Mouse (Mus musculus): ENCODE measurements around the gene Elk3. TPM values are rescaled to one million over a fixed set of nuclear protein-coding genes. Genes with fewer than 3 reads are reported as not detected.
"Not testable (repeated sequence)": the region's sequence is repeated elsewhere in the genome, so short reads cannot be mapped to it uniquely, and the experiment has no call there.

The Elk3 gene
- 21.9 and 22.3 TPM in 2 replicates for polyA plus RNA-seq (2015; fragmentation: Nextera tagmentation; extraction: Ambion mirVana)

DNA sequence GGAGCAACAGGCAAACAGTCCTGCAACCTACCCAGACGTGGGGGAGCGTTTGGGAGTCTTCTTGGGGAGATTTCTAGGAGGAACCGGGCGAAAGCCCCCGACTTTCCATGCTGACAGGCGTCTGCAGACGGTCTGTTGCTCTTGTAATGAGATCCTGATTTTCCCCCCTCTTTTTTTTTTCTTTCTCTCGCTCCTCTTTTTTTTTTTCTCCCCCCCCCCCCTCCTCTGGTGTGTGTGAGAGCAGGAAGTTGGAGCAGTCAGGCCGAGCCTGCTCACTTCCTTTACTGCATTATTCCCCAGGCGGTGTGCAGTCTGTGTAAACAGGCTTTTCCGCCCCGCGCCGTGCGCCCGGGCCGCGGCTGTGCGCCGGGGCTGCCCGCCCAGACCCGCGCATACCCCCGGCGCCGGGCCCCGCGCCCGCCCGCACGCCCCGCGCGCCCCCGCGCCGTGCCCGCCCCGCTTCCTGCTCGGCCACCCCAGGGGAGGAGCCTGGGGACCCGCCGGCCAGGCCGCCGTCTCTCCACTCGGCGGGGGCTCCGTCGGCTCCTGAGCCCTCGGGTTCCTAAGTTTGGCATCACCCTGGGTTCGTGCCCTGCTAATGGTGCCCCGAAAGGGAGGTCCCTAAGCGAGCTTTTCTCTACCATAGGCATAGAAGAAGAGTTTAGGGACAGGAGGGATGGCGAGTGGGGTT lies at the start of gene Elk3:
TSS of gene Elk3 (minus strand) at position 415 of the 691 bp plus-strand sequence.
- H3K27me3 ChIP-seq (replicated peaks), result peaks cover 3% of the 10 kb centered on the region; the same call in 1 of the 2 replicates
- H3K4me2 ChIP-seq (replicated peaks), result peak within 1 kb of the TSS; percentile 98
- whole genome bisulfite sequencing, result 1% methylated on average over 52 of the region's 53 CpGs

GRCm38 (mm10) chr10:93360623-93361022 lies 49.7 kb upstream of the Elk3 start:
- whole genome bisulfite sequencing, result 28% methylated on average over 3 of the region's 3 CpGs
- Histone ChIP-seq H3K9me3 (no peaks in the 10 kb centered on the region), H3K36me3 (no peaks in the 10 kb centered on the region), H3K4me2 (replicated peaks) (no peak overlapping the region), H3K9ac (no peak overlapping the region), H3K27me3 (replicated peaks) (no peaks in the 10 kb centered on the region), H3K4me1 (replicated peaks) (no peaks in the 10 kb centered on the region), H3K27ac (no peak overlapping the region), H3K4me3 (replicated peaks) (no peak overlapping the region)
- ATAC-seq, result no peak

More for the DNA sequence above, at the start of gene Elk3:
- peak; percentile 89 for ATAC-seq
- Histone ChIP-seq H3K4me3 (replicated peaks) (peak within 1 kb of the TSS; percentile 74), H3K36me3 (no peaks in the 10 kb centered on the region), H3K9ac (peak within 1 kb of the TSS; percentile 81), H3K9me3 (no peaks in the 10 kb centered on the region), H3K27ac (peak within 1 kb of the TSS; percentile 90), H3K4me1 (replicated peaks) (0 out of 2 replicates have a peak, but pooled peaks cover 5% of the 10 kb centered on the region)

DNA sequence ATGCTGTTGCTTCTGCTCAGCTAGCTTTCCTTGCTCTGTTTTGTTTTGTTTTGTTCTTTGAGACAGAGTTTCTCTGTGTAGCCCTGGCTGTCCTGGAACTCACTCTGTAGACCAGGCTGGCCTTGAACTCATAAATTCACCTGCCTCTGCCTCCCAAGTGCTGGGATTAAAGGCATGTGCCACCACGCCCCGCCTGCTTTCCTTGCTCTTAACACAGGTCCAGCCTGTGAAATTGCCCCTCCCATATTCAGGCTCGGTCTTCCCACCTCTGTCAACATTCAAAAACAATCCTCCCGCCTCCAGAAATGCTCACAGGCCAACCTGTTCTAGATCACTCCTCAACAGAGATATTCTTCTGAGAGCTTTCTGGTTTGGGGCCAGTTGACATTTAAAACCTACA lies 49.3 kb upstream of the Elk3 start:
- not testable (repeated sequence) for H3K27ac ChIP-seq; H3K9ac ChIP-seq; H3K4me3 ChIP-seq (replicated peaks); H3K27me3 ChIP-seq (replicated peaks); ATAC-seq; H3K9me3 ChIP-seq; H3K36me3 ChIP-seq; H3K4me2 ChIP-seq (replicated peaks); H3K4me1 ChIP-seq (replicated peaks)
- WGBS, result 47% methylated on average over 4 of the region's 4 CpGs

GRCm38 (mm10) chr10:93359339-93359863 lies 48.5 kb upstream of the Elk3 start:
- no peak for ATAC-seq
- no peaks in the 10 kb centered on the region for H3K36me3 ChIP-seq
- H3K27ac ChIP-seq, result no peak overlapping the region
- no peaks in the 10 kb centered on the region for H3K4me1 ChIP-seq (replicated peaks)
- 87% methylated on average over 7 of the region's 7 CpGs for WGBS
- no peak overlapping the region for H3K9ac ChIP-seq
- H3K4me3 ChIP-seq (replicated peaks), result no peak overlapping the region
- no peaks in the 10 kb centered on the region for H3K27me3 ChIP-seq (replicated peaks)
- H3K9me3 ChIP-seq, result no peaks in the 10 kb centered on the region
- no peak overlapping the region for H3K4me2 ChIP-seq (replicated peaks)

- Histone ChIP-seq H3K9me3 (no peaks in the 10 kb centered on the region), H3K27ac (no peak overlapping the region), H3K4me1 (replicated peaks) (no peaks in the 10 kb centered on the region), H3K9ac (no peak overlapping the region), H3K4me2 (replicated peaks) (no peak overlapping the region), H3K27me3 (replicated peaks) (no peaks in the 10 kb centered on the region), H3K4me3 (replicated peaks) (no peak overlapping the region), H3K36me3 (no peaks in the 10 kb centered on the region)
- no peak for ATAC-seq
- WGBS, result 83% methylated on average over 4 of the region's 4 CpGs
Measured at GRCm38 (mm10) chr10:93358878-93359277, 47.9 kb upstream of the Elk3 start.

- no peak overlapping the region for H3K4me3 ChIP-seq (replicated peaks)
- WGBS, result 90% methylated on average over 5 of the region's 5 CpGs
- H3K4me1 ChIP-seq (replicated peaks), result no peaks in the 10 kb centered on the region
- no peak overlapping the region for H3K9ac ChIP-seq
- no peaks in the 10 kb centered on the region for H3K9me3 ChIP-seq
- H3K27me3 ChIP-seq (replicated peaks), result no peaks in the 10 kb centered on the region
- no peaks in the 10 kb centered on the region for H3K36me3 ChIP-seq
- no peak for ATAC-seq
- no peak overlapping the region for H3K4me2 ChIP-seq (replicated peaks)
- H3K27ac ChIP-seq, result no peak overlapping the region
Measured at GRCm38 (mm10) chr10:93357162-93357561, 46.2 kb upstream of the Elk3 start.

DNA sequence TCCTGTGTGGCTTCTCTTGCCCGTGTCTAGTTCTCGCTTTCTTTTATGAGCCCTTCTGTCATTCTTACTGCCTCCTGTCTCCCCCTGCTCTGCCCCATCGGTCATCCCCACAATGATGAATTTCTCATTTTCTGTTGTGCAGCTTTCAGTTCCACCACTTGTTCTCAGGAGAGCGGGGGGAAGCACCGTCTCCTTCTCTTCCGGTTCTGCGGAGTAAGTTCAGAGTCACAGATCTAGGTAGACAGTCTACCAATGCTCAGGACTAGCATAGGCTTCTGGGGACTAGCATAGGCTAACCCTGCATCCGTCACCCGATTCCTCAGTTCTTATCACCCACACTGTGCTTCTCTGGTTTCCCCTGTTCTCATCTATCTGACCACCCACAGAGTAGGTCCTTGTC lies 45.2 kb upstream of the Elk3 start:
- 80% methylated on average over 9 of the region's 9 CpGs for WGBS
- H3K27me3 ChIP-seq (replicated peaks), result no peaks in the 10 kb centered on the region

GRCm38 (mm10) chr10:93355276-93355927 lies 44.5 kb upstream of the Elk3 start:
- no peaks in the 10 kb centered on the region for H3K4me1 ChIP-seq (replicated peaks)
- H3K9ac ChIP-seq, result no peak overlapping the region
- ATAC-seq, result no peak
- no peaks in the 10 kb centered on the region for H3K9me3 ChIP-seq
- 70% methylated on average over 8 of the region's 8 CpGs for WGBS
- no peaks in the 10 kb centered on the region for H3K27me3 ChIP-seq (replicated peaks)
- no peaks in the 10 kb centered on the region for H3K36me3 ChIP-seq
- H3K4me2 ChIP-seq (replicated peaks), result no peak overlapping the region
- no peak overlapping the region for H3K4me3 ChIP-seq (replicated peaks)
- no peak overlapping the region for H3K27ac ChIP-seq

More for the DNA sequence above, 45.2 kb upstream of the Elk3 start:
- H3K4me1 ChIP-seq (replicated peaks), result no peaks in the 10 kb centered on the region
- no peaks in the 10 kb centered on the region for H3K9me3 ChIP-seq
- no peak overlapping the region for H3K4me3 ChIP-seq (replicated peaks)
- no peak overlapping the region for H3K27ac ChIP-seq
- no peak overlapping the region for H3K9ac ChIP-seq
- ATAC-seq, result no peak
- H3K4me2 ChIP-seq (replicated peaks), result no peak overlapping the region
- no peaks in the 10 kb centered on the region for H3K36me3 ChIP-seq

- no peaks in the 10 kb centered on the region for H3K4me1 ChIP-seq (replicated peaks)
- H3K4me3 ChIP-seq (replicated peaks), result no peak overlapping the region
- no peaks in the 10 kb centered on the region for H3K27me3 ChIP-seq (replicated peaks)
- H3K4me2 ChIP-seq (replicated peaks), result no peak overlapping the region
- 88% methylated on average over 10 of the region's 10 CpGs for WGBS
- no peaks in the 10 kb centered on the region for H3K9me3 ChIP-seq
- no peak for ATAC-seq
- H3K9ac ChIP-seq, result no peak overlapping the region
- no peaks in the 10 kb centered on the region for H3K36me3 ChIP-seq
- no peak overlapping the region for H3K27ac ChIP-seq
Measured at GRCm38 (mm10) chr10:93353545-93354326, 42.8 kb upstream of the Elk3 start.

DNA sequence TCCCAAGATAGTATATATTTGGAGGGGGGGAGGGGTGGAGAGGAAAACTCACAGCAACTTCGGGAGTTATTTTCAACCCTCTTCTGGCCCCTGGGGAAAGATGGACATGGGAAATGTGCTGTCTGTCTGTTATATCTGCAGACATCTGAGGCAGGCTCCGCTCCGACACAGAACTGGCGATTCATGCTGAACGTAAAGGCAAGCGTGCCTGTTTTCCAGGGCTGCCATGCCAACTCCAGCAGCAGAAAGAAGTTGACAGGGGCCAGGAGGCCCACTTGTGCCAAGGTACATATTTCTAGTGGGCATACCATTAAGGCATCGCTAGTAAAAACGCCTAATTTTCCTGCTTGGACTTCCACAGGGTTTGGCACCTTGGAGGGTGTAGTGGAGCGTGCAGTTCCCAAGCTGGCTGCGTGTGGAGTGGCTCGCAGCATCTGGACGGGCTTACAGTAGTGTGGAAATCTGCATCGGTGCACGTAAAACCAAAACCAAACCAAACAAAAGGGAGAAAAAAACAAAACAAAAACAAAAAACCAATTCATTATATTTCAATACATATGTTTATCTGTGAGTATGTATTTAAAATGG lies 37.1 kb upstream of the Elk3 start:
- Histone ChIP-seq H3K27ac (no peak overlapping the region), H3K27me3 (replicated peaks) (no peaks in the 10 kb centered on the region), H3K36me3 (no peaks in the 10 kb centered on the region), H3K4me2 (replicated peaks) (no peak overlapping the region), H3K4me1 (replicated peaks) (0 out of 2 replicates have a peak, but pooled peaks cover 2% of the 10 kb centered on the region), H3K4me3 (replicated peaks) (no peak overlapping the region), H3K9ac (no peak overlapping the region), H3K9me3 (no peaks in the 10 kb centered on the region)
- 67% methylated on average over 14 of the region's 14 CpGs for WGBS
- no peak for ATAC-seq

- H3K4me3 ChIP-seq (replicated peaks), result no peak overlapping the region
- ATAC-seq, result no peak
- H3K27me3 ChIP-seq (replicated peaks), result no peaks in the 10 kb centered on the region
- no peak overlapping the region for H3K27ac ChIP-seq
- no peak overlapping the region for H3K9ac ChIP-seq
- H3K4me1 ChIP-seq (replicated peaks), result 0 out of 2 replicates have a peak, but pooled peaks cover 2% of the 10 kb centered on the region
- 52% methylated on average over 7 of the region's 7 CpGs for WGBS
- no peak overlapping the region for H3K4me2 ChIP-seq (replicated peaks)
- no peaks in the 10 kb centered on the region for H3K9me3 ChIP-seq
- no peaks in the 10 kb centered on the region for H3K36me3 ChIP-seq
Measured at GRCm38 (mm10) chr10:93347387-93347786, 36.5 kb upstream of the Elk3 start.

Measured in intestine, embryonic 15.5 days (tissue).